Mouse (Mus musculus): ENCODE measurements around the gene Slc25a22. TPM values are rescaled to one million over a fixed set of nuclear protein-coding genes. Genes with fewer than 3 reads are reported as not detected.
A peak's percentile ranks its signal among the peaks of the same experiment; 100 is the strongest.

Gene Slc25a22
- polyA plus RNA-seq, 1 experiment from 2014 or later, result 58.2 TPM

DNA sequence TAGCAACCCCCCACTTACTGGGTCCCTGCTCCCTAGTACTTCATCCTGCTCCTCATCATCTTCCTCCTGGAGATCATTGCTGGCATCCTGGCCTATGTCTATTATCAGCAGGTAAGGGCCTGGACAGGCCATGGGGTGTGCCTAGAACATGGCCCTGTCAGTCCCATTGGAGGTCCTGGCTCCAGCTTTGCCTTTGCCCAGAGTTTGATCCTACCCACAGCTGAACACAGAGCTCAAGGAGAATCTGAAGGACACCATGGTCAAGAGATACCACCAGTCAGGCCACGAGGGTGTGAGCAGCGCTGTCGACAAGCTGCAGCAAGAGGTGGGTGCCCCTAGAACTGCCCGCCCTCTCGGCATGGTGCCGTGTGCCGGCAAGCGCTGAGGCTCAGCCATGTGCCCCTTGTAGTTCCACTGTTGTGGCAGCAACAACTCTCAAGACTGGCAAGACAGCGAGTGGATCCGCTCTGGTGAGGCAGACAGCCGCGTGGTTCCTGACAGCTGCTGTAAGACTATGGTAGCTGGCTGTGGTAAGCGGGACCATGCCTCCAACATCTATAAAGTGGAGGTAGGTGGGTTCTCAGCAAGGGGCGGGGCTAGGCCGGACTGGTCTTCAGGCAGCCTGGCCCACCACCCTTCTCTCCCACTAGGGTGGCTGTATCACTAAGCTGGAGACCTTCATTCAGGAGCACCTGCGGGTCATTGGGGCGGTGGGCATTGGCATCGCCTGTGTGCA is 32.4 kb upstream of the Slc25a22 start:
- Histone ChIP-seq H3K4me1 (peaks cover 51% of the 10 kb centered on the region), H3K27ac (no peak overlapping the region), H3K4me2 (0 out of 2 replicates have a peak overlapping the region, but pooled peaks have one; percentile 18), H3K9ac (peak overlapping the region; percentile 34; the same call in 1 of the 2 replicates), H3K36me3 (ENCODE audit: poor library complexity, severe bottlenecking) (peaks cover 36% of the 10 kb centered on the region), H3K27me3 (peaks cover 21% of the 10 kb centered on the region), H3K4me3 (peak overlapping the region; percentile 64; the same call in 1 of the 2 replicates), H3K9me3 (replicated peaks) (no peaks in the 10 kb centered on the region)
- 93% methylated on average over 18 of the region's 18 CpGs for WGBS
- no peak for ATAC-seq

DNA sequence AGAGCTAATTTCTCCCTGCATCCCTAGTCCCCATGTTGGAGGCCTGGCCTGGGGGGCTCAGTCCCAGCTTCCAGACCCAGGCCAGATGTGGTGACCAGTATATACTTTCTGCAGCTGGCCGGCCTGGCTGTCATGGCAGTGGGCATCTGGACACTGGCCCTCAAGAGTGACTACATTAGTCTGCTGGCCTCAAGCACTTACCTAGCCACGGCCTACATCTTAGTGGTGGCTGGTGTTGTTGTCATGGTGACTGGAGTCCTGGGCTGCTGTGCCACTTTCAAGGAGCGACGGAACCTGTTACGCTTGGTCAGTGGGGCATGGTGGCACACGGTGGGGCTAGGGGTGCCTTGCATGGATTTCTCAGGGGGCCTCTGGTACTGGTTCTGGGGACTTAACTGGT is 31.7 kb upstream of the Slc25a22 start:
- no peaks in the 10 kb centered on the region for H3K9me3 ChIP-seq (replicated peaks)
- 79% methylated on average over 6 of the region's 6 CpGs for WGBS
- H3K36me3 ChIP-seq (ENCODE audit: poor library complexity, severe bottlenecking), result peaks cover 36% of the 10 kb centered on the region
- H3K4me2 ChIP-seq, result peak overlapping the region; percentile 73
- peak overlapping the region; percentile 85; the same call in 1 of the 2 replicates for H3K27ac ChIP-seq
- H3K9ac ChIP-seq, result peak overlapping the region; percentile 76
- H3K4me3 ChIP-seq, result peak overlapping the region; percentile 64
- no peak for ATAC-seq
- H3K27me3 ChIP-seq, result peaks cover 28% of the 10 kb centered on the region
- H3K4me1 ChIP-seq, result peaks cover 54% of the 10 kb centered on the region

DNA sequence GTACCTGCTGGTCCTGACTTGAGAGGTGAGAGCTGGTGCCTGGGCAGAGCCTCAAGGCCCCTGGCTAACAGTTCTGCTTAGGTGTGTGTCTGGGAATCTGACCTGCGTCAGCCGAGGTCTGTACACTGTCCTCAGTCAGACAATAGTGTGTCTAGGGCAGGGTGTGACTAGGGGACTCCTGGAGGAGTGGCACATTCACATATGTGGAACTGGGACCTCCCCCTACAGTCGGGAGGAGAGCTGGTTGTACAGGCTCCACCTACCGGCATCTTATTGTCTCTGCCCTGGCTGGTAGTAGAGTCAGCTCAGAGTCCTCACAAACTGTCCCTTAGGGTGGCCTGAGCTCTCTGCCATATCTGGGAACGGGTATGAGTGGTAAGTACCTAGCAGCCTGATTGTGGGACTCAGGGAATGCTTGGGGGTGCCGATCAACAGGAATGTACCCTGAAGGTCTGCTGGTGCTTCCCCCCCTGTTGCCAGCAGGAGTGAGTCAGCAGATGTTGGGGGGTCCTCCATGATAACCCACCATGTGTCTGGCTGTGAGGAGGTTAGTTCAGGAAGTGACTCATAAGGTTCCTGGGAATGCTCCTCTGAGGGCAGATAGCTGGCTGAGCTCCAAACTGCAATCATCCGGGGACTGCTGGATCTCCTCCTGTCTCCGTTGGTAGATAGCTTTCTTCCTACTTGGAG is 31.0 kb upstream of the Slc25a22 start:
- peak overlapping the region; percentile 76 for H3K9ac ChIP-seq
- no peaks in the 10 kb centered on the region for H3K9me3 ChIP-seq (replicated peaks)
- WGBS, result 19% methylated on average over 8 of the region's 8 CpGs
- peak overlapping the region; percentile 64 for H3K4me3 ChIP-seq
- peaks cover 47% of the 10 kb centered on the region for H3K4me1 ChIP-seq
- peaks cover 36% of the 10 kb centered on the region for H3K36me3 ChIP-seq (ENCODE audit: poor library complexity, severe bottlenecking)
- peak; percentile 84 for ATAC-seq
- peak overlapping the region; percentile 73 for H3K4me2 ChIP-seq
- peak overlapping the region; percentile 85 for H3K27ac ChIP-seq
- peaks cover 35% of the 10 kb centered on the region for H3K27me3 ChIP-seq

DNA sequence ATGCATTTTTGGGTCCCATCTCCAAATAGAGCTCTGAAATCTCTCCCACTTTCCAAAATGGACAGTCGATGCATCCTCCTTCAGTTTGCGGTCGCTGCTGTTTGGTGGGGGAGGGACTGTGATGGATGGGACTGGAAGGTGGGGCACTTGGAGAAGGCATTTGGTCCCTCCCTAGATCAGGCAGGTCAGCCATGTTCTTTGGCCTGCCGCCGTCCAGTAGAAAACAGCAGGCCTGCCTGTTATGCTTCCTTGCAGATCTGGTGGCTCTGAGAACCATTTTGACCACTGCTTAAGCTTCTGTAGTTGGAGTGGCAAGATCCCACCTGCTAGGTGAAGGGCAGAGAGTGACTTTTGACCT is 30.5 kb upstream of the Slc25a22 start:
- H3K9ac ChIP-seq, result peak overlapping the region; percentile 76
- no peaks in the 10 kb centered on the region for H3K9me3 ChIP-seq (replicated peaks)
- H3K4me1 ChIP-seq, result peaks cover 43% of the 10 kb centered on the region
- peak overlapping the region; percentile 73 for H3K4me2 ChIP-seq
- no peak for ATAC-seq
- 24% methylated on average over 5 of the region's 5 CpGs for WGBS
- H3K4me3 ChIP-seq, result peak overlapping the region; percentile 64
- H3K27ac ChIP-seq, result peak overlapping the region; percentile 85
- H3K27me3 ChIP-seq, result peaks cover 40% of the 10 kb centered on the region
- peaks cover 36% of the 10 kb centered on the region for H3K36me3 ChIP-seq (ENCODE audit: poor library complexity, severe bottlenecking)

DNA sequence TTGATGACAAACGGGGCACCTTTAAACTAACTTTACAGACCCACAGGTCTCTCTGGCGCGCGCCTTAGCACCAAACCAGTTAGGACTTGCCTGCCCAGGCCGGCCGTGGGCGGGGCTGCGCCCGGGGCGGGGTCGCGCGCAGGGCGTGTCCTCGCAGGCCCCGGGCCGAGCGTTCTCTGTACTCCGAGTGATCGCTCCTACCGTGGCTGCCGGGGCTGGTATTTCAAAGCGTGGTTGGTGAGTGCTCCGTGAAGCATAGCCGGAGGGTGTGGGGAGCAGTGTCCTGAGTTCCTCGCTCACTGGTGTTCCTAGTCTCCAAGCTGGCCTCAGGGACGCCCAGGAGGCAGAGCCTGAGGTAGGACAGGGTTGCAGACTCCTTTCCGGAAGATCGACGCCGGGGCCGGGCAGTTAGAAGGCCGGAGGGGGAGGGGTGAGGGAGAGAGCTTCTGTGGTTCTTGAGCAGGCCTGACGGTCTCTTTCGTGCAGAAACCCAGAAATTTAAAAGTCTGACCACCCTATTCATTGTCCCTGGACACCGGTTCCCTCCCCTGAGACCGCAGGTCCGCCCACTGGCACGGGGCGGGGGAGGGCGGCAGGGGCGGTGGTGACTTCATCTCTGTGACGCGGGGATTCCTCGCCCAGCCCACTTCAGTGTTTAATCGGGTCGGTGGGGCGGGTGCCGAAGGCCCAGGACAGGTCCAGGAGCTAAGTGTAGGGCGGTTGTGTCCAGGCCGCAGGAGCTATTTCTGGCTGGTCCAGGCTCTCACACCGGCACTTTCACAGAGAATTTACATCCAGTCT is 29.7 kb upstream of the Slc25a22 start, which contains the start of gene Cd151:
TSS of gene Cd151 (plus strand) at position 163 of the 801 bp plus-strand sequence.
- WGBS, result under 1% methylated on average over 52 of the region's 52 CpGs
- Histone ChIP-seq H3K4me1 (peaks cover 43% of the 10 kb centered on the region), H3K36me3 (ENCODE audit: poor library complexity, severe bottlenecking) (peaks cover 31% of the 10 kb centered on the region), H3K9me3 (replicated peaks) (no peaks in the 10 kb centered on the region), H3K4me3 (peak within 1 kb of the TSS; percentile 64), H3K9ac (peak within 1 kb of the TSS; percentile 76), H3K27me3 (peaks cover 47% of the 10 kb centered on the region), H3K27ac (peak within 1 kb of the TSS; percentile 85), H3K4me2 (peak within 1 kb of the TSS; percentile 73)
- ATAC-seq, result peak; percentile 66

DNA sequence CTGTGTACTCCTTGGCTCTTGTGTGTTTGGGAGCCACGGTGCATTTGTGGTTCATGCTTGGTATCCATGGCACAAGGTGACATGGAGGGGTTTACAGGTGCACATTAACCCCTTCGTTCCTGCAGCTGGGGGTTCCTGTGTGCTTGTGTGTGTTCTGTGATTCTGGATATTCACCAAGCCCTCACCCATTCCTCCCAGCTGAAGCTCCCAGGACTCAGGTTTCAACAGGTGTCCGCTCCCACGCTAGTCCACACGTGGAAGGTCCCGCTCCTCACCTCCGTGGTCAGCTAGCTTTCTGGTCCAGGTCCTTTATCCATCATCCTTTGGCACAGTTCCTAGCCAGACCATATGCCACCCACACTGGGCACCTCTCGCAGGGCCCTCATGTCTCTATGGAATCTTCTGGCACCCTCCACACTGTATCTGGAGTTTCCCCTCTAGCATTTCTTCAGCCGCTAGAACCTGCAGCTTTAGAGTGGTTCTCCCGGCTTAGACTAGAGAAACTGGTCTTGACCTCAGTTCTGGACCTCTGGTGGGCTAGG is 29.0 kb upstream of the Slc25a22 start:
- Histone ChIP-seq H3K27ac (no peak overlapping the region), H3K36me3 (ENCODE audit: poor library complexity, severe bottlenecking) (peaks cover 25% of the 10 kb centered on the region), H3K9ac (peak overlapping the region; percentile 76; the same call in 1 of the 2 replicates), H3K27me3 (peaks cover 55% of the 10 kb centered on the region), H3K4me3 (peak overlapping the region; percentile 64), H3K4me1 (peaks cover 51% of the 10 kb centered on the region), H3K9me3 (replicated peaks) (no peaks in the 10 kb centered on the region), H3K4me2 (peak overlapping the region; percentile 73)
- 62% methylated on average over 10 of the region's 10 CpGs for WGBS
- ATAC-seq, result no peak

DNA sequence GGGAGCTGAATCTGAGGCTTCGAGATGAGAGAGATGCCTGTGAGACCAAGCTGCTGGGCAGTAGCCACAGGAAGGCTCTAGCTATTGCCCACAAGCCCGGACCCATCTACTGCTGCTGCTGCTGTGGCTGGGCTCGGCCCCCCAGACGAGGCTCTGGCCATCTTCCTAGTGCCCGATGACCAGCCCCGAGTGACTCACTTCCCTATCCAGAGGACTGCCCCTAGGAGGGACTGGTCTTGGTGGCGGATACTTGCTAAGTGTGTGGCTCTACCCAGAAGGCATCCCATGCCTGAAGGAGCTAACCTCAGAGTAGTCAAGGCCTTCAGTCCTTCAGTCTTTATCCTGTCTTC is 28.3 kb upstream of the Slc25a22 start:
- H3K9me3 ChIP-seq (replicated peaks), result no peaks in the 10 kb centered on the region
- peak overlapping the region; percentile 14; the same call in 1 of the 2 replicates for H3K27ac ChIP-seq
- ATAC-seq, result no peak
- no peak overlapping the region for H3K9ac ChIP-seq
- H3K4me1 ChIP-seq, result peaks cover 55% of the 10 kb centered on the region
- H3K36me3 ChIP-seq (ENCODE audit: poor library complexity, severe bottlenecking), result peaks cover 18% of the 10 kb centered on the region
- no peak overlapping the region for H3K4me2 ChIP-seq
- H3K4me3 ChIP-seq, result no peak overlapping the region
- H3K27me3 ChIP-seq, result peaks cover 61% of the 10 kb centered on the region
- WGBS, result 73% methylated on average over 7 of the region's 7 CpGs

DNA sequence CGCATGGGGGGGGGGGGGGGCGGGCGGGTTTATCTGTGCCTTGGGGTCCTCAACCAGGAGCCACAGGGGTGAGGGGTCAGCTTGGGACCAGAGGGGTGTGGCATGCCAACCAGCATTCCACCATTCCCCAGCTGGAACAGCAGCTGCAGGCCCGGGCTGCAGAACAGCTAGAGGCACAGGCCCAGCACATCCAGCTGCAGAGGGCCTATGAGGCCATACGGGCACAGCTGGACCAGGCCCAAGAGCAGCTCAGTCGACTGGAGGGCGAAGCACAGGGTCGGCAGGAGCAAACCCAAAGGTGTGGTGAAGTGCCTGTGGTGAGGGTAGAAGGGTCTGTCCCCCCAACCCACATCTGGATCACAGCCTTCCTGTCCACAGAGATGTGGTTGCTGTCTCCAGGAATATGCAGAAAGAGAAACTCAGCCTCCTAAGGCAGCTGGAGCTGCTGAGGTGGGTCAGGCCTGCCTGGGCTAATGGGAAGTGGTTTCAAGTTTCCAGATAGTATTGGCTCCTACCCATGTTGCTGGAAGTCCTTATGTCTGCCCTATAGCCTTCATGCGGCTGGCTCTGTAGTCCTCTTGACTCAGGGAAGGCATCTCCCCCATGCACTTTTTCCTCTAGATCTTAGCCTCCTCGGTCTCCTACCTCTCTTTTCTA is 27.8 kb upstream of the Slc25a22 start:
- WGBS, result 45% methylated on average over 8 of the region's 10 CpGs
- Histone ChIP-seq H3K27ac (0 out of 2 replicates have a peak overlapping the region, but pooled peaks have one; percentile 14), H3K27me3 (peaks cover 66% of the 10 kb centered on the region), H3K4me1 (peaks cover 55% of the 10 kb centered on the region), H3K9me3 (replicated peaks) (no peaks in the 10 kb centered on the region), H3K36me3 (ENCODE audit: poor library complexity, severe bottlenecking) (peaks cover 13% of the 10 kb centered on the region), H3K4me3 (no peak overlapping the region), H3K4me2 (peak overlapping the region; percentile 33; the same call in 1 of the 2 replicates), H3K9ac (no peak overlapping the region)
- no peak for ATAC-seq

DNA sequence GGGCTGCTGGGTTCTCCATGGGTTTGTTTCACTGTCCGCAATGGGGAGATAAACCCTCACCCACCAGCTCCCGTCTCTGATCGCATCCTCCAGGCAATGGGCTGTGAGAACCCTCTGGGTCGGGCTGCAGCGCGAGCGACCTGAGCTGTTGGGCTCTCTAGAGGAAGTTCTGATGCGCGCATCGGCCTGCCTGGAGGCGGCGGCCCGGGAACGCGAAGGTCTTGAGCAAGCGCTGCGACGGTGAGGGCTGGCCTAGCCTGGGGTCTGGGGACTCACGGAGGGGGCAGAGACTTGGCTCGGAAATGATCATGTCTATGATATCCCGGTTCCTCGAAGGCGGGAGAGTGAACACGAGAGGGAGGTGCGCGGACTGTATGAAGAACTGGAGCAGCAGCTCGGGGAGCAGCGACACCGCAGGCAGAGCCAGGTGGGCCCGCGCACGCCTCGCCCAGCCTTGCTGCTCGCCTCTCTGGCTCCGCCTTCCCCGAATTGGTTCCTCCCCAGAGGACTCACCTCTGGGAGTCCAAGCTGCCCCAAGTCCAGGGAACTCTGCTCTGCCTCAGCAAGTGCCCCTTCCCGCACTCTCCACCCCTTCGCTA is 27.0 kb upstream of the Slc25a22 start:
- H3K9me3 ChIP-seq (replicated peaks), result no peaks in the 10 kb centered on the region
- peak overlapping the region; percentile 33 for H3K4me2 ChIP-seq
- peaks cover 49% of the 10 kb centered on the region for H3K4me1 ChIP-seq
- WGBS, result 3% methylated on average over 38 of the region's 38 CpGs
- H3K27ac ChIP-seq, result no peak overlapping the region
- H3K36me3 ChIP-seq (ENCODE audit: poor library complexity, severe bottlenecking), result peaks cover 12% of the 10 kb centered on the region
- ATAC-seq, result no peak
- H3K4me3 ChIP-seq, result peak overlapping the region; percentile 9; the same call in 1 of the 2 replicates
- H3K27me3 ChIP-seq, result peaks cover 74% of the 10 kb centered on the region
- H3K9ac ChIP-seq, result 0 out of 2 replicates have a peak overlapping the region, but pooled peaks have one; percentile 16

DNA sequence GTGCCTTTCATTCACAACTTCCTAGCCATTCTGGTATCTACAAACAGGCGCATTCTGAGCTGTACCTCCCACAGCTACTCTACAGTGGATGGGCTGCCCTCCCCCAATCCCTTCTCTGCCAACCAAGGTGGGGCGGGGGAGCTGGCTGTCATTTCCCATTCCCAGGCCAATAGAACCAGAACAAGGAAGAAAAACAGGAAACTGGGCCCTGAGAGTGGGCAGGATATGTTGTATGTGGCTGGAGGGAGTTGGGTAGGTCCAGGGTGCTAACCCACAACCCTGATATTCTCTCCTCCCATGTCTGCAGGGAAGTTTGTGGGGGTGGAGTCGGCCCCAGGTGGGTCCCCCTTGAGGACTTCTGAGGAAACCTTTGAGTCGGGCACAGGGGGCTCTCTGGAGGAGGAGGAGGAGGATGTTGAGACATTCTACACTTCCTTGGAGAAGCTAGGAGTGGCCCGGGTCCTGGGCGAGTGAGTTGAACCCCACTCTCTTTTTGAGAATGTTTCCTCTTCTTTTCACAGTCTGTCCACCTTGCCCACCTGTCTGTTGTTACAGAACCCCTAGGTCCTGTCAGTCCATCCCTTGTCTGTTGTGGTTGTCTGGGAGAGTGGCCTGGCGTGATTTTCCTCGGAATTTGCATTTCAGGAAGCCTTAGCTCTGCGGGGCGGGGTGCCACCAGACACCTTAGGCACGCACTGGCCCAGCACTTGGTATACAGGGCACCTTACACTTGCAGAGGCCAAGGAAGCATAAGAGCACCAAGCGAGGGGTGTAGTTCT is 26.3 kb upstream of the Slc25a22 start:
- Histone ChIP-seq H3K9ac (no peak overlapping the region), H3K4me3 (peak overlapping the region; percentile 9; the same call in 1 of the 2 replicates), H3K27ac (no peak overlapping the region), H3K27me3 (peaks cover 81% of the 10 kb centered on the region), H3K4me2 (no peak overlapping the region), H3K9me3 (replicated peaks) (no peaks in the 10 kb centered on the region), H3K4me1 (peaks cover 42% of the 10 kb centered on the region), H3K36me3 (ENCODE audit: poor library complexity, severe bottlenecking) (peaks cover 13% of the 10 kb centered on the region)
- WGBS, result 19% methylated on average over 12 of the region's 12 CpGs
- ATAC-seq, result no peak

Measured in forebrain, embryonic 13.5 days (tissue).